Mouse (Mus musculus): Measurements from ENCODE around the gene Eepd1.
A peak's percentile ranks its signal among the peaks of the same experiment; 100 is the strongest.

Eepd1 gene

GRCm38 (mm10) chr9:25489221-25489960, 8.0 kb downstream of the Eepd1 start:
- DNase-seq, result no peak

- DNase-seq, result no peak
These were observed 9.2 kb downstream of the Eepd1 start for GRCm38 (mm10) chr9:25490278-25491145.

GRCm38 (mm10) chr9:25493918-25494317, 12.6 kb downstream of the Eepd1 start:
- no peak for DNase-seq

GRCm38 (mm10) chr9:25495601-25496000, 14.3 kb downstream of the Eepd1 start:
- no peak for DNase-seq

- DNase-seq, result no peak
These were observed 14.8 kb downstream of the Eepd1 start for GRCm38 (mm10) chr9:25496196-25496595.

- DNase-seq, result no peak
These were observed 15.4 kb downstream of the Eepd1 start for GRCm38 (mm10) chr9:25496703-25497102.

- no peak for DNase-seq
These were observed 17.4 kb downstream of the Eepd1 start for GRCm38 (mm10) chr9:25498770-25499169.

- no peak for DNase-seq
These were observed 18.0 kb downstream of the Eepd1 start for GRCm38 (mm10) chr9:25499306-25499705.

GRCm38 (mm10) chr9:25500031-25500430, 18.7 kb downstream of the Eepd1 start:
- no peak for DNase-seq

GRCm38 (mm10) chr9:25508825-25509224, 27.5 kb downstream of the Eepd1 start:
- no peak for DNase-seq

GRCm38 (mm10) chr9:25510572-25510971, 29.2 kb downstream of the Eepd1 start:
- peak; percentile 64 for DNase-seq

- DNase-seq, result no peak
These were observed 31.7 kb downstream of the Eepd1 start for GRCm38 (mm10) chr9:25513050-25513449.

GRCm38 (mm10) chr9:25513556-25513955, 32.2 kb downstream of the Eepd1 start:
- DNase-seq, result no peak

GRCm38 (mm10) chr9:25516640-25517039, 35.3 kb downstream of the Eepd1 start:
- no peak for DNase-seq

- no peak for DNase-seq
These were observed 36.6 kb downstream of the Eepd1 start for GRCm38 (mm10) chr9:25517982-25518381.

- no peak for DNase-seq
These were observed 37.8 kb downstream of the Eepd1 start for GRCm38 (mm10) chr9:25519193-25519592.

- DNase-seq, result no peak
These were observed 39.5 kb downstream of the Eepd1 start for GRCm38 (mm10) chr9:25520826-25521225.

- no peak for DNase-seq
These were observed 40.5 kb downstream of the Eepd1 start for GRCm38 (mm10) chr9:25521825-25522224.

GRCm38 (mm10) chr9:25526516-25526915, 45.2 kb downstream of the Eepd1 start:
- DNase-seq, result no peak

- no peak for DNase-seq
These were observed 45.6 kb downstream of the Eepd1 start for GRCm38 (mm10) chr9:25526927-25527337.

GRCm38 (mm10) chr9:25527359-25528038, 46.2 kb downstream of the Eepd1 start:
- no peak for DNase-seq

GRCm38 (mm10) chr9:25531627-25532026, 50.3 kb downstream of the Eepd1 start:
- no peak for DNase-seq

- no peak for DNase-seq
These were observed 50.8 kb downstream of the Eepd1 start for GRCm38 (mm10) chr9:25532105-25532504.
